Mouse (Mus musculus): Measurements from ENCODE around the gene Cdc42ep3. TPM values are rescaled to one million over a fixed set of nuclear protein-coding genes. Genes with fewer than 3 reads are reported as not detected.

The Cdc42ep3 gene
- 11.2 and 15.9 TPM in 2 replicates for polyA plus RNA-seq (2012; rRNA removed)

GRCm38 (mm10) chr17:79354444-79355270, at the start of gene Cdc42ep3:
Gene Cdc42ep3, minus strand, starts transcription at chr17:79355091.

